Mouse (Mus musculus): ENCODE measurements around the gene Erf. TPM values are rescaled to one million over a fixed set of nuclear protein-coding genes. Genes with fewer than 3 reads are reported as not detected.

Erf gene
- total and polyA plus RNA-seq, 2 experiments = 7.4 to 27.0 TPM

GRCm38 (mm10) chr7:25196107-25196506, 54.5 kb downstream of the Erf start:
- H3K79me2 ChIP-seq (ENCODE audit: control insufficient read depth, insufficient read depth, low read length) = no peaks in the 10 kb centered on the region
- H3K27ac ChIP-seq (replicated peaks; ENCODE audit: insufficient read depth, low read depth, low read length) = no peak overlapping the region
- no peak for TF ChIP-seq POLR2A (IDR thresholded peaks at IDR 0.05; ENCODE audit: extremely low read depth, insufficient read depth, low read length)
- TF ChIP-seq CTCF (IDR thresholded peaks at IDR 0.05; ENCODE audit: low read depth, low read length) = no peak
- no peak for DNase-seq (ENCODE audit: extremely low read depth, low read depth, low spot score)
- 89% methylated on average over 9 of the region's 9 CpGs for WGBS
- no peaks in the 10 kb centered on the region for H3K27me3 ChIP-seq (ENCODE audit: control insufficient read depth, insufficient read depth, low read length)
- H3K9ac ChIP-seq (ENCODE audit: low read depth, low read length) = no peak overlapping the region
- no peaks in the 10 kb centered on the region for H3K36me3 ChIP-seq (ENCODE audit: control insufficient read depth, insufficient read depth, low read length)
- H3K4me1 ChIP-seq (ENCODE audit: control insufficient read depth, insufficient read depth, low read length) = peaks cover 7% of the 10 kb centered on the region
- no peak overlapping the region for H3K4me3 ChIP-seq (ENCODE audit: insufficient read depth, low read depth, low read length)

- Histone ChIP-seq H3K79me2 (ENCODE audit: control insufficient read depth, insufficient read depth, low read length) (no peaks in the 10 kb centered on the region), H3K9ac (ENCODE audit: low read depth, low read length) (no peak overlapping the region), H3K4me1 (ENCODE audit: control insufficient read depth, insufficient read depth, low read length) (peaks cover 7% of the 10 kb centered on the region), H3K27ac (replicated peaks; ENCODE audit: insufficient read depth, low read depth, low read length) (no peak overlapping the region), H3K4me3 (ENCODE audit: insufficient read depth, low read depth, low read length) (no peak overlapping the region), H3K27me3 (ENCODE audit: control insufficient read depth, insufficient read depth, low read length) (no peaks in the 10 kb centered on the region), H3K36me3 (ENCODE audit: control insufficient read depth, insufficient read depth, low read length) (no peaks in the 10 kb centered on the region)
- DNase-seq (ENCODE audit: extremely low read depth, low read depth, low spot score) = no peak
- TF ChIP-seq CTCF (IDR thresholded peaks at IDR 0.05; ENCODE audit: low read depth, low read length) (no peak), POLR2A (IDR thresholded peaks at IDR 0.05; ENCODE audit: extremely low read depth, insufficient read depth, low read length) (no peak)
- WGBS = 84% methylated on average over 3 of the region's 3 CpGs
These were observed 55.4 kb downstream of the Erf start for GRCm38 (mm10) chr7:25195148-25195547.

Other genes with a start within 250 kb of the Erf start
- 0.28 and 0.40 TPM in 2 replicates for gene Atp1a3, start 244.8 kb downstream of the Erf start, total RNA-seq (2014; rRNA removed)
- 0.06 and 0.37 TPM in 2 replicates for gene Atp1a3, start 244.8 kb downstream of the Erf start, polyA plus RNA-seq (2012; rRNA removed)
- 2.3 and 2.4 TPM in 2 replicates for gene Grik5, start 178.4 kb downstream of the Erf start, total RNA-seq (2014; rRNA removed)
- gene Grik5, start 178.4 kb downstream of the Erf start, polyA plus RNA-seq (2012; rRNA removed) = 10.2 and 14.0 TPM in 2 replicates
- gene Zfp574, start 178.2 kb downstream of the Erf start, total RNA-seq (2014; rRNA removed) = 2.3 and 3.1 TPM in 2 replicates
- 16.7 and 17.2 TPM in 2 replicates for gene Zfp574, start 178.2 kb downstream of the Erf start, polyA plus RNA-seq (2012; rRNA removed)
- 0.34 and 0.37 TPM in 2 replicates for gene Pou2f2, start 71.0 kb downstream of the Erf start, total RNA-seq (2014; rRNA removed)
- gene Pou2f2, start 71.0 kb downstream of the Erf start, polyA plus RNA-seq (2012; rRNA removed) = 0.44 and 1.2 TPM in 2 replicates
- gene Dedd2, start 30.1 kb downstream of the Erf start, total RNA-seq (2014; rRNA removed) = 20.2 and 24.6 TPM in 2 replicates
- gene Dedd2, start 30.1 kb downstream of the Erf start, polyA plus RNA-seq (2012; rRNA removed) = 27.9 and 35.4 TPM in 2 replicates
- 2.2 and 2.6 TPM in 2 replicates for gene Zfp526, start 29.3 kb downstream of the Erf start, total RNA-seq (2014; rRNA removed)
- gene Zfp526, start 29.3 kb downstream of the Erf start, polyA plus RNA-seq (2012; rRNA removed) = 3.4 and 4.7 TPM in 2 replicates
- gene Gsk3a, start 12.9 kb downstream of the Erf start, total RNA-seq (2014; rRNA removed) = 9.1 and 11.4 TPM in 2 replicates
- gene Gsk3a, start 12.9 kb downstream of the Erf start, polyA plus RNA-seq (2012; rRNA removed) = 69.3 and 74.5 TPM in 2 replicates
- 5.3 and 8.3 TPM in 2 replicates for gene Cic, start 16.9 kb upstream of the Erf start, total RNA-seq (2014; rRNA removed)
- gene Cic, start 16.9 kb upstream of the Erf start, polyA plus RNA-seq (2012; rRNA removed) = 18.3 and 23.3 TPM in 2 replicates
- gene Pafah1b3, start 47.2 kb upstream of the Erf start, total RNA-seq (2014; rRNA removed) = 3.7 and 6.0 TPM in 2 replicates
- gene Pafah1b3, start 47.2 kb upstream of the Erf start, polyA plus RNA-seq (2012; rRNA removed) = 8.4 and 10.0 TPM in 2 replicates
- gene Prr19, start 50.6 kb upstream of the Erf start, total RNA-seq (2014; rRNA removed) = not detected in 2 replicates
- not detected in 2 replicates for gene Prr19, start 50.6 kb upstream of the Erf start, polyA plus RNA-seq (2012; rRNA removed)
- gene Tmem145, start 55.3 kb upstream of the Erf start, total RNA-seq (2014; rRNA removed) = not detected in 2 replicates
- gene Tmem145, start 55.3 kb upstream of the Erf start, polyA plus RNA-seq (2012; rRNA removed) = not detected in 2 replicates
- gene Megf8, start 66.4 kb upstream of the Erf start, total RNA-seq (2014; rRNA removed) = 1.5 and 2.6 TPM in 2 replicates
- 5.1 and 5.4 TPM in 2 replicates for gene Megf8, start 66.4 kb upstream of the Erf start, polyA plus RNA-seq (2012; rRNA removed)
- not detected in 2 replicates for gene Cnfn, start 119.0 kb upstream of the Erf start, total RNA-seq (2014; rRNA removed)
- not detected in 2 replicates for gene Cnfn, start 119.0 kb upstream of the Erf start, polyA plus RNA-seq (2012; rRNA removed)
- 8.3 and 8.7 TPM in 2 replicates for gene Lipe, start 147.9 kb upstream of the Erf start, total RNA-seq (2014; rRNA removed)
- gene Lipe, start 147.9 kb upstream of the Erf start, polyA plus RNA-seq (2012; rRNA removed) = 9.8 and 11.3 TPM in 2 replicates
- not detected in 2 replicates for gene Cxcl17, start 162.1 kb upstream of the Erf start, total RNA-seq (2014; rRNA removed)
- gene Cxcl17, start 162.1 kb upstream of the Erf start, polyA plus RNA-seq (2012; rRNA removed) = not detected in 2 replicates
- 45.5 and 59.6 TPM in 2 replicates for gene Ceacam1, start 226.8 kb upstream of the Erf start, total RNA-seq (2014; rRNA removed)
- gene Ceacam1, start 226.8 kb upstream of the Erf start, polyA plus RNA-seq (2012; rRNA removed) = 84.8 and 87.9 TPM in 2 replicates

All from liver, adult 2 months (tissue).